Mouse (Mus musculus): ENCODE data around the gene Kat14.

DNA sequence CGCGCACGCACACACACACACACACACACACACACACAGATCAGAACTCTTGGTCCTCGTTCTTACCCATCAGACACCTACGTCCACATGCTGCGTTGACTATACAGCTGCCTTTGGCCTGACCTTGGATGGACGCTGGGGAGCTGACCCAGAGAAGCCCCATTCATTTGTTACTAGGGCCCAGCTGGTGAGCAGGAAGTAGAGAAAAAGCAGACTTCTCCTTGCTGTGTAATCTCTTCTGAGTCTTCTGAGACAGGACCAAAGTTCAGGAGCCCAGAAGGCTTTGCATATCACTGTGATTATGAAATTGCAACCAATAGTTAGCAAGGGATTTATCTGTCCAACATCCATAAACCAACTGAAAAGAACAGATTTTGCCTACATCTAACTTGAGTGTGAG, 60.4 kb downstream of the Kat14 start:
- no peak for TF ChIP-seq CTCF (IDR thresholded peaks at IDR 0.05; ENCODE audit: borderline replicate concordance, insufficient read depth, low read length)
- no peak for TF ChIP-seq POLR2A (IDR thresholded peaks at IDR 0.05; ENCODE audit: low read depth, low read length)
